Mouse (Mus musculus): Measurements from ENCODE around the gene Abcc1.

- no peak for TF ChIP-seq CTCF (IDR thresholded peaks at IDR 0.05; ENCODE audit: control insufficient read depth, insufficient read depth, low read length)
- TF ChIP-seq POLR2A (IDR thresholded peaks at IDR 0.05; ENCODE audit: borderline replicate concordance, control insufficient read depth, low read depth, low read length), result no peak
Measured at GRCm38 (mm10) chr16:14358531-14358930, 2.8 kb upstream of the Abcc1 start.
